ENCODE assay signal across 8 mouse cellular contexts in the genomic region with DNA sequence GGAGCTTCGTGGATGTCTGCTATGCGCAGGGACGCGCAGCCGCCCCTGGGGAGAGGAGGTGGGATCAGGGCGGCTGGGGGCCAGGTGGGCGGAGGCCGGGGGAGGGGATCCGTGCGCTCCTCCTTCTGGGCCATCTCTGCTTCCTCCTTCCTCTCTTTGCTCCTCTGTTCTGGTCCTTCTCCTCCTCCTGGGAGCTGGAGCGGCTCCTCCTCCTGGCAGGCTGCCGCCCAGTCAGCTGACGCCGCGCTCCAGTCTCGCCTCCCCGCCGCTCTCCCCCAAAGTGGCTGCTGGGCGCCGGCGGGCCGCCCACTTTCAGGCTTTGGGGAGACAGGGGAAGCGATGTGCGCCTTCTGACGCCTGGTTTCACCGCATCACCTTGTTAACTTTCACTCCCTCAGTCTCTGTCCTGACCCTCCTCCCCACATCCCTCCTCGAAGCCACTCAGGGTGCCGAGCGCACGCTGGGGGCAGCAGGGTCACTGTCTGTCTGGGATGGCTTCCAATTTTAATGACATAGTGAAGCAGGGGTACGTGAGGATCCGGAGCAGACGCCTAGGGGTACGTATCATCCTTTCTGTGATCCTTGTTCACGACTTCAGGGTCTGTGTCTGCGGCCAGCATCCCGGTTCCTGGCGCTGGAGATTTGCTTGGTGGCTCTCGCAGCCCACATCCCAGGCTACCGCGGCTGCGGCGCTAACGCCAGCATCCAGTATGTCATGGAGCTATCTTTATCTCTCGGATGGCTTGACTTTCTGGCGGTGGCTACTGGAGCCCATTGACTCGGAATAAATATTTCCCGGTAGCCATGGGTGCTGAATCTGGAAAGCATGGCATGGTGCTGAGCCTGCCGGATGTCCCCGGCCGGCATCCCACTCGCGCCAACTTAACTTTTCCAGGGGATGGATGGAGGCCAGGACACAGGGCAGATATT. TPM values are rescaled to one million over a fixed set of nuclear protein-coding genes. Genes with fewer than 3 reads are reported as not detected.
A peak's percentile ranks its signal among the peaks of the same experiment; 100 is the strongest.
DNase-seq lines count a peak whose midpoint lies in the region; ATAC-seq lines count a peak whose summit lies in the region.

A gene (plus strand): TSS at position 176 of the 930 bp plus-strand sequence.

- peaks cover 24% of the 10 kb centered on the region for H3K4me1 ChIP-seq in forebrain, embryonic 12.5 days
- peaks cover 24% of the 10 kb centered on the region for H3K4me1 ChIP-seq in heart, embryonic 15.5 days (replicated peaks)
- no peaks in the 10 kb centered on the region; the same call in 1 of the 2 replicates for H3K4me1 ChIP-seq in liver, embryonic 11.5 days (replicated peaks; ENCODE audit: control insufficient read depth, insufficient read depth, low read length)
- peaks cover 52% of the 10 kb centered on the region for H3K4me1 ChIP-seq in neural tube, embryonic 13.5 days (replicated peaks)

- peaks cover 13% of the 10 kb centered on the region for H3K27me3 ChIP-seq in forebrain, embryonic 12.5 days
- peaks cover 14% of the 10 kb centered on the region; the same call in 1 of the 2 replicates for H3K27me3 ChIP-seq in heart, embryonic 15.5 days
- H3K27me3 ChIP-seq in liver, embryonic 11.5 days (replicated peaks; ENCODE audit: control insufficient read depth, insufficient read depth, low read length) = peaks cover 21% of the 10 kb centered on the region
- H3K27me3 ChIP-seq in neural tube, embryonic 13.5 days = no peaks in the 10 kb centered on the region

- peak; percentile 90 for ATAC-seq in forebrain, embryonic 12.5 days (ENCODE audit: low FRiP score)
- ATAC-seq in heart, embryonic 15.5 days (replicated peaks; ENCODE audit: insufficient number of reproducible peaks, insufficient read depth, low FRiP score, low read depth) = peak; percentile 81
- ATAC-seq in liver, embryonic 11.5 days (replicated peaks; ENCODE audit: low FRiP score) = peak; percentile 44
- peak; percentile 92 for ATAC-seq in neural tube, embryonic 13.5 days (ENCODE audit: low read depth)
- ATAC-seq in CD4-positive, CD25-positive, alpha-beta regulatory T cell, adult 4 months = no peak

- H3K36me3 ChIP-seq in forebrain, embryonic 12.5 days (replicated peaks) = no peaks in the 10 kb centered on the region
- no peaks in the 10 kb centered on the region for H3K36me3 ChIP-seq in heart, embryonic 15.5 days
- H3K36me3 ChIP-seq in liver, embryonic 11.5 days (ENCODE audit: control insufficient read depth, insufficient read depth, low read length) = no peaks in the 10 kb centered on the region
- H3K36me3 ChIP-seq in neural tube, embryonic 13.5 days = no peaks in the 10 kb centered on the region

- peak within 1 kb of the TSS; percentile 53 for H3K4me3 ChIP-seq in forebrain, embryonic 12.5 days (replicated peaks)
- H3K4me3 ChIP-seq in heart, embryonic 15.5 days = peak within 1 kb of the TSS; percentile 57
- peak within 1 kb of the TSS; percentile 39 for H3K4me3 ChIP-seq in liver, embryonic 11.5 days (ENCODE audit: low read depth, low read length)
- peak within 1 kb of the TSS; percentile 58 for H3K4me3 ChIP-seq in neural tube, embryonic 13.5 days

- no peaks in the 10 kb centered on the region for H3K9me3 ChIP-seq in forebrain, embryonic 12.5 days
- H3K9me3 ChIP-seq in heart, embryonic 15.5 days (replicated peaks) = no peaks in the 10 kb centered on the region
- H3K9me3 ChIP-seq in liver, embryonic 11.5 days (ENCODE audit: control insufficient read depth, low read length) = no peaks in the 10 kb centered on the region
- no peaks in the 10 kb centered on the region for H3K9me3 ChIP-seq in neural tube, embryonic 13.5 days

- peak within 1 kb of the TSS; percentile 67 for H3K27ac ChIP-seq in forebrain, embryonic 12.5 days
- H3K27ac ChIP-seq in heart, embryonic 15.5 days = peak within 1 kb of the TSS; percentile 56
- no peak within 1 kb of the TSS for H3K27ac ChIP-seq in liver, embryonic 11.5 days (ENCODE audit: low read depth, low read length)
- peak within 1 kb of the TSS; percentile 91 for H3K27ac ChIP-seq in neural tube, embryonic 13.5 days (replicated peaks)

- peak within 1 kb of the TSS; percentile 64 for H3K9ac ChIP-seq in forebrain, embryonic 12.5 days
- H3K9ac ChIP-seq in heart, embryonic 15.5 days = peak within 1 kb of the TSS; percentile 49
- no peak within 1 kb of the TSS for H3K9ac ChIP-seq in liver, embryonic 11.5 days (ENCODE audit: low read depth, low read length)
- peak within 1 kb of the TSS; percentile 84 for H3K9ac ChIP-seq in neural tube, embryonic 13.5 days

- WGBS in forebrain, embryonic 12.5 days = under 1% methylated on average over 53 of the region's 53 CpGs
- WGBS in heart, embryonic 15.5 days = 1% methylated on average over 49 of the region's 53 CpGs
- 6% methylated on average over 48 of the region's 53 CpGs for WGBS in liver, embryonic 11.5 days
- 2% methylated on average over 47 of the region's 53 CpGs for WGBS in neural tube, embryonic 13.5 days

- H3K4me2 ChIP-seq in forebrain, embryonic 12.5 days = peak within 1 kb of the TSS; percentile 89
- H3K4me2 ChIP-seq in heart, embryonic 15.5 days = peak within 1 kb of the TSS; percentile 84
- H3K4me2 ChIP-seq in liver, embryonic 11.5 days = peak within 1 kb of the TSS; percentile 67
- H3K4me2 ChIP-seq in neural tube, embryonic 13.5 days = peak within 1 kb of the TSS; percentile 76

- peak; percentile 83 for DNase-seq in cerebellum, adult 11 months
- DNase-seq in kidney, postnatal 36 days = peak; percentile 45 to 66
- DNase-seq in liver, embryonic 11.5 days (ENCODE audit: low spot score) = peak; percentile 49
- DNase-seq in urinary bladder, postnatal 14 days (ENCODE audit: low spot score) = peak; percentile 70

RNA-seq across cellular contexts. Expression of the gene that starts here (rescaled TPM):
- polyA plus RNA-seq in forebrain, embryonic 12.5 days (2016; fragmentation: Nextera tagmentation; extraction: Ambion mirVana) = 14.6 and 15.2 TPM in 2 replicates
- 5.6 TPM in 2 replicates for polyA plus RNA-seq in heart, embryonic 15.5 days (2015; fragmentation: Nextera tagmentation; extraction: Ambion mirVana)
- 1.9 TPM in 2 replicates for polyA plus RNA-seq in liver, embryonic 11.5 days (2014; fragmentation: Nextera tagmentation; extraction: Ambion mirVana)
- polyA plus RNA-seq in neural tube, embryonic 13.5 days (2015; fragmentation: Nextera tagmentation; extraction: Ambion mirVana) = 72.6 TPM in 2 replicates
- not detected for polyA plus RNA-seq in CD4-positive, CD25-positive, alpha-beta regulatory T cell, adult 4 months (2017; shearing (Covaris generic))
